Mouse (Mus musculus) ES-Bruce4 (cell line): ENCODE measurements around the gene Nfkbie. TPM values are rescaled to one million over a fixed set of nuclear protein-coding genes. Genes with fewer than 3 reads are reported as not detected.

Experiments used
- H3K27ac ChIP-seq: 2 replicates; pipeline ENCODE4 v1.5.1; 2012; ENCODE audit warnings: low read length, inconsistent platforms; ENCODE audit not compliant: insufficient read depth
- H3K27me3 ChIP-seq: 2 replicates; pipeline ENCODE4 v1.6.1; 2012; ENCODE audit warnings: mild to moderate bottlenecking, low read length, inconsistent platforms; ENCODE audit not compliant: control insufficient read depth, poor library complexity, insufficient read depth, severe bottlenecking
- H3K36me3 ChIP-seq: 2 replicates; pipeline ENCODE4 v1.6.1; 2012; ENCODE audit warnings: inconsistent platforms, mild to moderate bottlenecking, low read length, moderate library complexity; ENCODE audit not compliant: control insufficient read depth, poor library complexity, insufficient read depth, severe bottlenecking
- H3K4me1 ChIP-seq: one replicate; pipeline ENCODE4 v1.8.1; 2011; ENCODE audit warnings: low read length; ENCODE audit not compliant: control insufficient read depth, insufficient read depth
- H3K4me3 ChIP-seq: 2 replicates; pipeline ENCODE4 v1.5.1; 2011; ENCODE audit warnings: low read depth, mild to moderate bottlenecking, low read length
- H3K9ac ChIP-seq: 2 replicates; pipeline ENCODE4 v1.6.1; 2012; ENCODE audit warnings: low read depth, mild to moderate bottlenecking, inconsistent platforms; ENCODE audit not compliant: poor library complexity, severe bottlenecking
- H3K9me3 ChIP-seq: replicated peaks from 2 replicates; pipeline ENCODE4 v1.6.1; 2012; ENCODE audit warnings: mild to moderate bottlenecking, low read length, inconsistent platforms; ENCODE audit not compliant: control insufficient read depth, poor library complexity, insufficient read depth, severe bottlenecking
- CTCF ChIP-seq: IDR thresholded peaks from one replicate; pipeline ENCODE4 v1.8.1; 2011; ENCODE audit warnings: low read depth, low read length
- EP300 ChIP-seq: IDR thresholded peaks from 2 replicates; pipeline ENCODE4 v1.6.1; 2011; ENCODE audit warnings: low read depth, low read length; ENCODE audit not compliant: insufficient read depth
- POLR2A ChIP-seq: IDR thresholded peaks from one replicate; pipeline ENCODE4 v1.8.1; 2011; ENCODE audit warnings: low read length; ENCODE audit not compliant: insufficient read depth
- polyA plus RNA-seq: library from polyadenylated mRNA; stranded (reverse); fragments of >200 nt; gene quantifications from 2 replicates; pipeline ENCODE4 v1.2.4, GENCODE M21; 2011; ENCODE audit warnings: low read depth; ENCODE audit not compliant: missing spikeins, insufficient read depth, insufficient read length

The Nfkbie gene
- polyA plus RNA-seq, 1 experiment, result 2.7 TPM

- Histone ChIP-seq H3K9ac (peak within 1 kb of the TSS; percentile 86), H3K4me3 (peak within 1 kb of the TSS; percentile 85), H3K27me3 (no peaks in the 10 kb centered on the region), H3K4me1 (no peaks in the 10 kb centered on the region), H3K9me3 (no peaks in the 10 kb centered on the region), H3K36me3 (peaks cover 28% of the 10 kb centered on the region), H3K27ac (no peak within 1 kb of the TSS)
- TF ChIP-seq CTCF (peak; percentile 85), POLR2A (peak; percentile 32), EP300 (peak; percentile 60; the same call in 1 of the 2 replicates)
Measured at GRCm38 (mm10) chr17:45563655-45564530, 8.4 kb downstream of the Nfkbie start, which contains the start of gene Slc35b2. Slc35b2 (plus strand) TSS chr17:45563874.

GRCm38 (mm10) chr17:45564531-45565084, 9.1 kb downstream of the Nfkbie start:
- Histone ChIP-seq H3K27me3 (no peaks in the 10 kb centered on the region), H3K9me3 (no peaks in the 10 kb centered on the region), H3K27ac (no peak overlapping the region), H3K36me3 (peaks cover 35% of the 10 kb centered on the region), H3K4me3 (peak overlapping the region; percentile 85), H3K4me1 (no peaks in the 10 kb centered on the region), H3K9ac (peak overlapping the region; percentile 86)
- TF ChIP-seq POLR2A (no peak), CTCF (no peak), EP300 (no peak)

DNA sequence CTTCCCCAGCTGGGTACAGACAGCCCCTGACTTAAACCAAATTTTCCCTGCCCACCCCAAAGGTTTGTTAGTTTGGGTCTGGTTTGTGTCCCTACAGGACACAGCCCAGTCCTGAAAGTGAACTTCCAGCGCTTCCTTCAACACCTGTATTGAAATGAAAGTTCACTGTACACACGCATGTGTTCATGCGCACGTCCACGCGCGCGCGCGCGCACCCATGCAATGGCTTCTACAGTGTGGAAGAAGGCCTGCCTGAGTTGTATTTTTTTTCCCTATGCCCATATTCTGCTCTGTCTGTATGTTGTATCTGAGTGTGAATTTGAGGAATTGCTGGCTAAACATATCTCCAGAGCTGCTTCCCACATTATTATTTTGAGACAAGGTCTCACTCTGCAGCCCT, 9.6 kb downstream of the Nfkbie start:
- H3K9ac ChIP-seq, result peak overlapping the region; percentile 86
- no peaks in the 10 kb centered on the region for H3K27me3 ChIP-seq
- H3K36me3 ChIP-seq, result peaks cover 40% of the 10 kb centered on the region
- H3K9me3 ChIP-seq, result no peaks in the 10 kb centered on the region
- H3K4me3 ChIP-seq, result peak overlapping the region; percentile 85
- H3K4me1 ChIP-seq, result no peaks in the 10 kb centered on the region
- no peak for TF ChIP-seq EP300
- no peak for TF ChIP-seq POLR2A
- TF ChIP-seq CTCF, result no peak
- no peak overlapping the region for H3K27ac ChIP-seq

GRCm38 (mm10) chr17:45566031-45566359, 10.5 kb downstream of the Nfkbie start:
- Histone ChIP-seq H3K27ac (no peak overlapping the region), H3K9me3 (no peaks in the 10 kb centered on the region), H3K4me1 (no peaks in the 10 kb centered on the region), H3K4me3 (no peak overlapping the region), H3K9ac (no peak overlapping the region), H3K27me3 (no peaks in the 10 kb centered on the region), H3K36me3 (peaks cover 49% of the 10 kb centered on the region)
- TF ChIP-seq POLR2A, result no peak
- TF ChIP-seq CTCF, result no peak
- TF ChIP-seq EP300, result no peak

GRCm38 (mm10) chr17:45566360-45567161, 11.1 kb downstream of the Nfkbie start:
- no peaks in the 10 kb centered on the region for H3K4me1 ChIP-seq
- H3K36me3 ChIP-seq, result peaks cover 55% of the 10 kb centered on the region
- no peak overlapping the region for H3K27ac ChIP-seq
- H3K4me3 ChIP-seq, result no peak overlapping the region
- TF ChIP-seq CTCF, result no peak
- no peak for TF ChIP-seq POLR2A
- no peak for TF ChIP-seq EP300
- H3K9me3 ChIP-seq, result no peaks in the 10 kb centered on the region
- H3K27me3 ChIP-seq, result no peaks in the 10 kb centered on the region
- H3K9ac ChIP-seq, result no peak overlapping the region
